Mouse (Mus musculus): ENCODE measurements around the gene Gpr27. TPM values are rescaled to one million over a fixed set of nuclear protein-coding genes. Genes with fewer than 3 reads are reported as not detected.

Gene Gpr27
- total and polyA plus RNA-seq, 3 experiments, result not detected

DNA sequence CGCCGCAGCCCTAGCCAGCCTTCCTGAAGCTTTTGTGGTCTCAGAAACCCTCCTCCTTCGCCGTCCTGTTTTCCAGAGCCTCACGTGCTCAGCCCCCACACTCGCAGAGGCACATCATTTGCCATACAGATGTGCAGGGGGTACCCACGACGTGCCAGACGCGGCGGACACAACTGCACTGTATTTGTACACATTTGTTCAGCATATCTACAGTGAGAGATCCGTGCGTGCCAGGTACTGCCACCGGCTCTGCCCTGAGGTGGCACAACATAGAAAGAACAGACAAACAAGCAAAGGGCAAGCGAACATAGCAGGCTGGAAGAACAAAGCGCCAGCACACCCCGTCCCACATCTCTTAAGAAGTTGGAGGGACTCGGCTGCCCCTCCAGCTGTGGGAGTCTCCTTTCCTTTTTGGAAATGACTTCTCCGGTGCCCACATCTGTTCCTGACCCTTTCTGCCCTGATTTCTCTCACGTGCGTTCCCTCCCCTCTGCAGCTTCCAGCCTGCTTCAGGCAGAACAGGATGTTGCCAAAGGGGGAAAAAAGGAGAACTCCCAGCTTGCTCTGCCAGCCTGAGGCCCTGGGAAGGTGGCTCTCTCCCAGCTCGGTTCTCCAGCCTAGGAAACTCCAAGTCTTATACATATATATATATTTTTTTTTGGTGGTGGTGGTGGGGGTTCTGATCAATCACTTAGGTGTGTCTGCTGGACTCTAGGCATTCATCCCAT, 34.3 kb downstream of the Gpr27 start:
- no peak overlapping the region for H3K27ac ChIP-seq (ENCODE audit: insufficient read depth, low read depth)
- no peak overlapping the region for H3K9ac ChIP-seq (ENCODE audit: insufficient read depth, low read depth)
- DNase-seq (ENCODE audit: extremely low read depth), result no peak
- dilution Hi-C loops (cut with MboI; ENCODE audit: extremely low pct_ligation_motif_present, extremely low pct_unique_long_range_greater_than_20kb, low sequenced_read_pairs), result no loop called here
- no peaks in the 10 kb centered on the region for H3K36me3 ChIP-seq (replicated peaks in 1 of 2; ENCODE audit: control insufficient read depth in 1 of 2, insufficient read depth in 1 of 2, low read length in 1 of 2)
- no peak overlapping the region for H3K4me3 ChIP-seq (replicated peaks in 1 of 3; ENCODE audit: low read depth in 2 of 3, low read length in 2 of 3, poor library complexity in 1 of 3)
- no peaks in the 10 kb centered on the region for H3K79me2 ChIP-seq (replicated peaks; ENCODE audit: control insufficient read depth, extremely low read depth, insufficient read depth, poor library complexity, severe bottlenecking)
- H3K4me1 ChIP-seq (ENCODE audit: control insufficient read depth in 1 of 2, insufficient read depth in 2 of 2), result peaks cover 11 to 46% of the 10 kb centered on the region in 2 experiments
- no peak for TF ChIP-seq PAX5 (IDR thresholded peaks at IDR 0.05; ENCODE audit: low read length)
- TF ChIP-seq SMC3 (IDR thresholded peaks at IDR 0.05; ENCODE audit: low read depth, low read length), result no peak
- TF ChIP-seq UBTF (IDR thresholded peaks at IDR 0.05; ENCODE audit: low read depth, low read length), result no peak
- no peak for TF ChIP-seq EP300 (IDR thresholded peaks at IDR 0.05; ENCODE audit: low read length)
- TF ChIP-seq ZC3H11A (IDR thresholded peaks at IDR 0.05; ENCODE audit: low read depth, low read length), result no peak
- no peak overlapping the region for H3K4me2 ChIP-seq (ENCODE audit: insufficient read depth, low read depth, poor library complexity, severe bottlenecking)
- in situ Hi-C loops (cut with MboI; ENCODE audit: low pct_ligation_motif_present, low pct_unique_long_range_greater_than_20kb, low sequenced_read_pairs), result no loop called here
- H3K27me3 ChIP-seq (replicated peaks), result no peaks in the 10 kb centered on the region
- peaks cover 8% of the 10 kb centered on the region for H3K9me3 ChIP-seq (replicated peaks; ENCODE audit: low read length)

GRCm38 (mm10) chr6:99729853-99730252, 37.4 kb downstream of the Gpr27 start:
- in situ Hi-C loops (cut with MboI; ENCODE audit: low pct_ligation_motif_present, low pct_unique_long_range_greater_than_20kb, low sequenced_read_pairs), result no loop called here

DNA sequence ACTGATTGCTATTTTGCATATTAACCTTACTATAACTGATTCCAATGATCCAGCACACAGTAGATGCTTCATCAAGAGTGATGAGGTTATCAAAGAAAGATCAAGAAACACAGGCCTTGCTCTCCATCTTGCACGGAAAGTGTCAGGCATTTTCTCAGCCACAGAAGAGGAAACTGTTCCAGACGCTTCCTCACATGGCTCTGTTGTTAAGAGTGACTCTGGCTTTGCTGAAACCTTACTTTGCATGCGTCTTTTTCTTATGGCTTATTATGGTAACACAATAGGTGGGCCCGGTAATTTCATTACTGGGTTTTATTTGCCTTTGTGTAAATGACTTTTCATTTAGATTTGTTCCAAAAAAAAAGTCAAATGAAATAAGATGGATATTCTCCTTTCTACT, 39.4 kb downstream of the Gpr27 start:
- H3K27me3 ChIP-seq (replicated peaks), result no peaks in the 10 kb centered on the region
- in situ Hi-C loops (cut with MboI; ENCODE audit: low pct_ligation_motif_present, low pct_unique_long_range_greater_than_20kb, low sequenced_read_pairs) (no loop called here), dilution Hi-C loops (cut with MboI; ENCODE audit: extremely low pct_ligation_motif_present, extremely low pct_unique_long_range_greater_than_20kb, low sequenced_read_pairs) (no loop called here)
- peak; percentile 50 for DNase-seq (ENCODE audit: extremely low read depth)
- H3K4me2 ChIP-seq (ENCODE audit: insufficient read depth, low read depth, poor library complexity, severe bottlenecking), result peak overlapping the region; percentile 25
- peak overlapping the region; percentile 51; the same call in 1 of the 2 replicates for H3K27ac ChIP-seq (ENCODE audit: insufficient read depth, low read depth)
- H3K36me3 ChIP-seq (replicated peaks in 1 of 2; ENCODE audit: control insufficient read depth in 1 of 2, insufficient read depth in 1 of 2, low read length in 1 of 2), result no peaks in the 10 kb centered on the region
- H3K9me3 ChIP-seq (replicated peaks; ENCODE audit: low read length), result no peaks in the 10 kb centered on the region
- no peak overlapping the region for H3K9ac ChIP-seq (ENCODE audit: insufficient read depth, low read depth)
- TF ChIP-seq USF2 (conservative IDR thresholded peaks at IDR 0.05; ENCODE audit: low read depth, low read length) (no peak), ETS1 (conservative IDR thresholded peaks at IDR 0.05; ENCODE audit: low read depth, low read length) (0 out of 2 replicates have a peak, but pooled peaks have one; percentile 12), MAX (IDR thresholded peaks at IDR 0.05; ENCODE audit: low read length) (peak; percentile 57; the same call in 1 of the 2 replicates), MYC (IDR thresholded peaks at IDR 0.05; ENCODE audit: low read depth, low read length) (0 out of 2 replicates have a peak, but pooled peaks have one; percentile 14)
- H3K4me3 ChIP-seq (replicated peaks in 1 of 3; ENCODE audit: low read depth in 2 of 3, low read length in 2 of 3, poor library complexity in 1 of 3), result no peak overlapping the region
- no peaks in the 10 kb centered on the region for H3K79me2 ChIP-seq (replicated peaks; ENCODE audit: control insufficient read depth, extremely low read depth, insufficient read depth, poor library complexity, severe bottlenecking)
- H3K4me1 ChIP-seq (ENCODE audit: control insufficient read depth in 1 of 2, insufficient read depth in 2 of 2), result peaks cover 10 to 57% of the 10 kb centered on the region in 2 experiments

More at GRCm38 (mm10) chr6:99729853-99730252, 37.4 kb downstream of the Gpr27 start:
- Histone ChIP-seq H3K27me3 (replicated peaks) (no peaks in the 10 kb centered on the region), H3K4me1 (ENCODE audit: control insufficient read depth in 1 of 2, insufficient read depth in 2 of 2) (peaks cover 10 to 56% of the 10 kb centered on the region in 2 experiments), H3K4me2 (ENCODE audit: insufficient read depth, low read depth, poor library complexity, severe bottlenecking) (no peak overlapping the region), H3K4me3 (replicated peaks in 1 of 3; ENCODE audit: low read depth in 2 of 3, low read length in 2 of 3, poor library complexity in 1 of 3) (no peak overlapping the region), H3K79me2 (replicated peaks; ENCODE audit: control insufficient read depth, extremely low read depth, insufficient read depth, poor library complexity, severe bottlenecking) (no peaks in the 10 kb centered on the region), H3K27ac (ENCODE audit: insufficient read depth, low read depth) (no peak overlapping the region), H3K36me3 (replicated peaks in 1 of 2; ENCODE audit: control insufficient read depth in 1 of 2, insufficient read depth in 1 of 2, low read length in 1 of 2) (no peaks in the 10 kb centered on the region), H3K9me3 (replicated peaks; ENCODE audit: low read length) (peaks cover 8% of the 10 kb centered on the region), H3K9ac (ENCODE audit: insufficient read depth, low read depth) (no peak overlapping the region)
- dilution Hi-C loops (cut with MboI; ENCODE audit: extremely low pct_ligation_motif_present, extremely low pct_unique_long_range_greater_than_20kb, low sequenced_read_pairs), result no loop called here
- peak; percentile 60 for TF ChIP-seq USF1 (IDR thresholded peaks at IDR 0.05; ENCODE audit: low read depth, low read length)
- no peak for TF ChIP-seq E2F4 (IDR thresholded peaks at IDR 0.05; ENCODE audit: insufficient replicate concordance, low read depth, low read length)
- TF ChIP-seq UBTF (IDR thresholded peaks at IDR 0.05; ENCODE audit: low read depth, low read length), result no peak
- no peak for TF ChIP-seq JUND (conservative IDR thresholded peaks at IDR 0.05; ENCODE audit: low read depth, low read length)
- TF ChIP-seq CTCF (conservative IDR thresholded peaks at IDR 0.05 in 1 of 2, IDR thresholded peaks at IDR 0.05 in 1 of 2; ENCODE audit: low read depth in 2 of 2, low read length in 2 of 2), result no peak
- TF ChIP-seq USF2 (conservative IDR thresholded peaks at IDR 0.05; ENCODE audit: low read depth, low read length), result peak; percentile 45; the same call in 1 of the 2 replicates
- DNase-seq (ENCODE audit: extremely low read depth), result no peak

Measured in CH12.LX (cell line).